Mouse (Mus musculus): ENCODE measurements at regions not wholly inside any gene's neighbourhood (a gene's known extent, or its start where the extent isn't known, plus 50 kb on each side); places are given as distances from the start of the nearest gene placed in this dataset.
"Not testable (repeated sequence)": the region's sequence is repeated elsewhere in the genome, so short reads cannot be mapped to it uniquely, and the experiment has no call there.

DNA sequence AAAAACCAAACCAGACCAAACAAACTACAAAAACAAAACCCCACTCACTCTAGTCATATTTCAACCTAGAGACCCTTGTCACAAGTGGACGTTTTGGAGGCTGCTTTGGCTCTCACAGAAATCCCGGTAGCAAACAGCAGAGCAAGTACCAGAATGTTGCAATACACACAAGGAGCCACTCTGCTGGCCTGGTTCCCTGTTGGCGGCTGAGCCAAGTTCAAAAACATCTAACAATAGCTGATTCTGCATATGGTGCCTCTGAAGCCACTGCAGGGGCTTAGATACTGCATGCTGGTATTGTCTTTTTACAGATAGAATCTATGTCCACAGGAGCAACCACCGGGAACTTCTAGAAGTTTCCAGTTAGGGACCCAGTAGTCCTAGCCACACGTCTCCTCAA lies 159.6 kb upstream of the Map1b start:
- no peak for ATAC-seq
- H3K27ac ChIP-seq: no peak overlapping the region

DNA sequence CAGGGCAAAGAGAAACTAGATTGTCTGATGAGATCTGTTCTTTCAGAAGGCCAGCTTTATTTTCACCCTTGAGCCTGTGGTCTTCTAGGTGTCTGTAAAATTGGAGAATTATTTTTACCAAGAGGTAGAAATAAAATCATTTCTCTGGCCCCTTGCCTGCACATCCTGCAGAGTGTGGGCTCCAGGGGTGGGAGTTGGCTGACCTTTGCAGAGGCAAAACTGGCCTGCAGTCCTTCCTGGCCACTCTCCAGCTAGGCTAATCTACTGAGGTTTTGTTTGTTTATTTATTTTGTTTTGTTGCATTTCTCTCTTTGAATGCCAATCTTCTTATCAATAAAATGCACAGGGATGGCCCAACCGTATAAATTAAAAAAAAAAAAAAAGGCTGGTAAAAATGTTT lies 156.4 kb upstream of the Map1b start:
- Histone ChIP-seq H3K27me3 (ENCODE audit: insufficient read depth, low read length) (no peaks in the 10 kb centered on the region), H3K4me1 (ENCODE audit: insufficient read depth, low read length) (0 out of 2 replicates have a peak, but pooled peaks cover 6% of the 10 kb centered on the region), H3K4me2 (ENCODE audit: low read depth, low read length) (no peak overlapping the region), H3K4me3 (ENCODE audit: low read length) (no peak overlapping the region), H3K9me3 (ENCODE audit: low read length) (no peaks in the 10 kb centered on the region), H3K27ac (no peak overlapping the region), H3K36me3 (ENCODE audit: insufficient read depth, low read length) (no peaks in the 10 kb centered on the region), H3K9ac (replicated peaks; ENCODE audit: low read length) (no peak overlapping the region)
- WGBS: 65% methylated on average over 1 of the region's 1 CpGs
- no peak for ATAC-seq
- TF ChIP-seq CTCF (IDR thresholded peaks at IDR 0.05; ENCODE audit: low read depth): no peak
- DNase-seq (ENCODE audit: low spot score): no peak

More for the DNA sequence above, 159.6 kb upstream of the Map1b start:
- peak; percentile 35 for DNase-seq (ENCODE audit: low spot score)
- Histone ChIP-seq H3K27me3 (ENCODE audit: insufficient read depth, low read length) (no peaks in the 10 kb centered on the region), H3K9me3 (ENCODE audit: low read length) (no peaks in the 10 kb centered on the region), H3K36me3 (ENCODE audit: insufficient read depth, low read length) (no peaks in the 10 kb centered on the region), H3K4me3 (ENCODE audit: low read length) (no peak overlapping the region), H3K9ac (replicated peaks; ENCODE audit: low read length) (no peak overlapping the region), H3K4me2 (ENCODE audit: low read depth, low read length) (no peak overlapping the region), H3K4me1 (ENCODE audit: insufficient read depth, low read length) (0 out of 2 replicates have a peak, but pooled peaks cover 10% of the 10 kb centered on the region)
- TF ChIP-seq CTCF (IDR thresholded peaks at IDR 0.05; ENCODE audit: low read depth): no peak
- 36% methylated on average over 5 of the region's 5 CpGs for WGBS

DNA sequence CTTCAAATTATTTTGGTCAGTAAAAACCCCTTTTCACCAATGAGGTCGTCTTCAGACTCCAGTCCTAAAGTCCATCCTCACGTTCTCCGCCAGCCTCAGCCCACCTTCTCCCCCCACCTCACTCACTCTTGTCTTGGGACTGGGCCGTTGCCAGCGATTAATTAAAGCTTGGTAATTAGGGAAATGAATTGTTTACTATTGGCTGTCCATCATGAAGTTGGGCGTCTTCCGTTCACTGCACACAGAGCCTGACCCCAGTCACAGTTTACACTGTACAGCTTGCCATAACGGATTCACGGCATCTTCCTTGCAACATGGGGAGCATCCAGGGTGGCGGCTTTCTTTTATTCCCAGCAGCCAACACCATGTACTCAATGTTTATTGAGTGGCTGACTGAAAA lies 155.4 kb upstream of the Map1b start:
- TF ChIP-seq CTCF (IDR thresholded peaks at IDR 0.05; ENCODE audit: low read depth): no peak
- Histone ChIP-seq H3K36me3 (ENCODE audit: insufficient read depth, low read length) (no peaks in the 10 kb centered on the region), H3K9ac (replicated peaks; ENCODE audit: low read length) (no peak overlapping the region), H3K27me3 (ENCODE audit: insufficient read depth, low read length) (no peaks in the 10 kb centered on the region), H3K4me3 (ENCODE audit: low read length) (no peak overlapping the region), H3K27ac (no peak overlapping the region), H3K9me3 (ENCODE audit: low read length) (no peaks in the 10 kb centered on the region), H3K4me2 (ENCODE audit: low read depth, low read length) (no peak overlapping the region), H3K4me1 (ENCODE audit: insufficient read depth, low read length) (0 out of 2 replicates have a peak, but pooled peaks cover 6% of the 10 kb centered on the region)
- ATAC-seq: no peak
- 31% methylated on average over 10 of the region's 10 CpGs for WGBS
- DNase-seq (ENCODE audit: low spot score): peak; percentile 28

- 71% methylated on average over 8 of the region's 8 CpGs for WGBS
- H3K4me3 ChIP-seq (ENCODE audit: low read length): no peak overlapping the region
- no peak overlapping the region for H3K9ac ChIP-seq (replicated peaks; ENCODE audit: low read length)
- no peak overlapping the region for H3K27ac ChIP-seq
- H3K4me2 ChIP-seq (ENCODE audit: low read depth, low read length): no peak overlapping the region
- no peak for DNase-seq (ENCODE audit: low spot score)
- no peak for TF ChIP-seq CTCF (IDR thresholded peaks at IDR 0.05; ENCODE audit: low read depth)
- H3K36me3 ChIP-seq (ENCODE audit: insufficient read depth, low read length): no peaks in the 10 kb centered on the region
- no peaks in the 10 kb centered on the region; the same call in 1 of the 2 replicates for H3K4me1 ChIP-seq (ENCODE audit: insufficient read depth, low read length)
- H3K27me3 ChIP-seq (ENCODE audit: insufficient read depth, low read length): no peaks in the 10 kb centered on the region
- H3K9me3 ChIP-seq (ENCODE audit: low read length): no peaks in the 10 kb centered on the region
- no peak for ATAC-seq
Measured at GRCm38 (mm10) chr13:99669987-99670534, 153.7 kb upstream of the Map1b start.

- Histone ChIP-seq H3K9me3 (ENCODE audit: low read length) (no peaks in the 10 kb centered on the region), H3K4me2 (ENCODE audit: low read depth, low read length) (no peak overlapping the region), H3K4me3 (ENCODE audit: low read length) (no peak overlapping the region), H3K36me3 (ENCODE audit: insufficient read depth, low read length) (no peaks in the 10 kb centered on the region), H3K27me3 (ENCODE audit: insufficient read depth, low read length) (no peaks in the 10 kb centered on the region), H3K4me1 (ENCODE audit: insufficient read depth, low read length) (no peaks in the 10 kb centered on the region; the same call in 1 of the 2 replicates), H3K27ac (no peak overlapping the region), H3K9ac (replicated peaks; ENCODE audit: low read length) (no peak overlapping the region)
- DNase-seq (ENCODE audit: low spot score): no peak
- TF ChIP-seq CTCF (IDR thresholded peaks at IDR 0.05; ENCODE audit: low read depth): no peak
- WGBS: 50% methylated on average over 8 of the region's 8 CpGs
- peak; percentile 74 for ATAC-seq
Measured at GRCm38 (mm10) chr13:99668613-99669012, 152.3 kb upstream of the Map1b start.

DNA sequence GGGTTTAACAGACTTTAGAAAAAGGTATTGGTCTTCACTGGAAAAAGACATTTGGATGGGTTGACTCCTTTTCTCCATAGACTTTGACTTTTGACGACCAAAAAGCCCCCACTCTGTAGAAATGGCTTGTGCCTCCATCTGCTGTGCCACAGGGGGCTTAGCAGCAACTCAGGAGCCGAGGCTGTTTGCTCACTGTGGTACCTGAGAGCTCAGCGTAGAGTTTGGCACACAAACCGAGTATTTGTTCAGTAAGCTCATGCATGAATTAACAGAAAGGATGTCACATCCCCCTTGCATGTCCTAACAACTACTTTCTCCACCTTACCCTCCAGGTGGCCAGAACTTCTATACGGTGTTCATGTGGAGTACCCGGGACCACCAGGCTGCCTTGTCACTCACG lies 149.7 kb upstream of the Map1b start:
- H3K27me3 ChIP-seq (ENCODE audit: insufficient read depth, low read length): no peaks in the 10 kb centered on the region
- H3K4me3 ChIP-seq (ENCODE audit: low read length): no peak overlapping the region
- ATAC-seq (no peak), DNase-seq (ENCODE audit: low spot score) (no peak)
- 51% methylated on average over 7 of the region's 7 CpGs for WGBS
- H3K4me2 ChIP-seq (ENCODE audit: low read depth, low read length): no peak overlapping the region
- no peaks in the 10 kb centered on the region; the same call in 1 of the 2 replicates for H3K4me1 ChIP-seq (ENCODE audit: insufficient read depth, low read length)
- H3K9me3 ChIP-seq (ENCODE audit: low read length): no peaks in the 10 kb centered on the region
- H3K36me3 ChIP-seq (ENCODE audit: insufficient read depth, low read length): no peaks in the 10 kb centered on the region
- no peak overlapping the region for H3K27ac ChIP-seq
- H3K9ac ChIP-seq (replicated peaks; ENCODE audit: low read length): no peak overlapping the region
- TF ChIP-seq CTCF (IDR thresholded peaks at IDR 0.05; ENCODE audit: low read depth): no peak

DNA sequence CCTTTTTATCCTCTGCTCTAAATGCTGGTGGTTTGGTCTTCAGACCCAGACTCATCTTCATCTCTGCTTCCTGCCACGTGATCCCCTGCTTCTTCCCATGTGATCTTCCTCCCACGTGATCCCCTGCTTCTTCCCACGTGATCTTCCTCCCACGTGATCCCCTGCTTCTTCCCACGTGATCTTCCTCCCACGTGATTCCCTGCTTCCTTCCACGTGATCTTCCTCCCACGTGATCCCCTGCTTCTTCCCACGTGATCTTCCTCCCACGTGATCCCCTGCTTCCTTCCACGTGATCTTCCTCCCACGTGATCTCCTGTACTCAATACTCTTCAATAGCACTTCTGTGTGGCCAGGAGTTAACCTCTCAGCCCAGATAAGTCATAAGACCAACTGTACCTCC lies 147.1 kb upstream of the Map1b start:
- not testable (repeated sequence) for ATAC-seq; DNase-seq (ENCODE audit: low spot score); H3K4me1 ChIP-seq (ENCODE audit: insufficient read depth, low read length); H3K27ac ChIP-seq; H3K9ac ChIP-seq (replicated peaks; ENCODE audit: low read length); H3K36me3 ChIP-seq (ENCODE audit: insufficient read depth, low read length); H3K4me3 ChIP-seq (ENCODE audit: low read length); H3K4me2 ChIP-seq (ENCODE audit: low read depth, low read length); H3K9me3 ChIP-seq (ENCODE audit: low read length); H3K27me3 ChIP-seq (ENCODE audit: insufficient read depth, low read length)
- WGBS: 91% methylated on average over 12 of the region's 12 CpGs

All from hindbrain, postnatal 0 days (tissue).